Mouse (Mus musculus) CD4-positive, CD25-positive, alpha-beta regulatory T cell, adult 2 months (primary cell): ENCODE data around the gene Sfmbt1.

Experiments
- DNase-seq: peaks from one replicate; pipeline ENCODE4 v3.0.0-alpha.2; 2012; ENCODE audit warnings: low read depth, low spot score

Gene Sfmbt1

GRCm38 (mm10) chr14:30825476-30826131, 111.0 kb downstream of the Sfmbt1 start, which contains the start of gene Tmem110:
Gene Tmem110, plus strand, starts transcription at chr14:30825590.
- peak; percentile 90 for DNase-seq

GRCm38 (mm10) chr14:30826174-30827140, 111.8 kb downstream of the Sfmbt1 start:
- peak; percentile 25 for DNase-seq

DNA sequence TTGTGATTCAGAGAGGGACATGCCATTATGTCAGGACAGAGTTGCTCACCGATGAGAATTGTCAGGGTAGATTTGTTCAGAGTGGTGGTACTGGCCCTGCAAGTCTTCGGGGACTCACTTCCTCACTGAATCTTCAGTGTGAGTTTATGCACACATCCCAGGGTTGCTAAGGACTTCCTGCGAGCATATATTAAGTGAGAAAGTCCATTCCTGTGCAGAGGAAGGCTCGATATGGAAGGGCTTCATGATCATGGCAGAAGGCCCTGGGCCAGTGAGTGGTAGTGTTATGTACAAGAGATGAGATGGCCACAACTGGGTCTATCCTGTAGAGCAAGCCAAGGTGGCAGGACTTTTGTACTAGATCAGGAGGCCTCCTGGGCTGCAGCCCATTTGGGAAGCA, 112.8 kb downstream of the Sfmbt1 start:
- no peak for DNase-seq

- no peak for DNase-seq
These were observed 113.4 kb downstream of the Sfmbt1 start for GRCm38 (mm10) chr14:30828077-30828476.

- no peak for DNase-seq
These were observed 114.2 kb downstream of the Sfmbt1 start for GRCm38 (mm10) chr14:30828635-30829460.

DNA sequence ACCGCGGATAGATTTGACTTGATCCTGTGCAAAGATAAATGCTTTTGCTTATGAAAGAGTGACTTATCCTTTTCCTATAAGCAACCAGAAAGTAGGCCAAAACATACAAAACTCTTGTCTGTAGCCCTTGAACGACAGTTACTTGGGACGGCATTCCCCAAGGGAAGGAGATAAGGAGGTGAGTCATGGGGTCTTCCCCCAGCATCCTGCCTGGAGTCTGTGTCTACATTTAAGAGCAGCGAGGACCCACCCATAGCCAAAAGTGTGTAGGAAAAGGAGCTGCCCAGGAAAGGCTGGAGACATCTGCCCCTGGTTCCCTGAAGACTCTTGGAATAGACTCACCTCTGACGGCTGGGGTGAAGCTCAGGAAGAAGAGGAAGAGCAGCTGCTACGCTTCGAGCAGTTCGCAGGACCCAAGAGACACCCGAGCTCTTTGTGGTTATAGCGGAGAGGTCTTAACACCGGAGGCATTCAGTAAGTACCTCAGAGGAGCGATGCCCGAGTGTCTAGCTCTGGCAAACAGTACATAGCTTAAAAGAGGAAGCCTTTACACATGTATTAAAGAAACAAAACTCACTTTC, 122.9 kb downstream of the Sfmbt1 start:
- no peak for DNase-seq

DNA sequence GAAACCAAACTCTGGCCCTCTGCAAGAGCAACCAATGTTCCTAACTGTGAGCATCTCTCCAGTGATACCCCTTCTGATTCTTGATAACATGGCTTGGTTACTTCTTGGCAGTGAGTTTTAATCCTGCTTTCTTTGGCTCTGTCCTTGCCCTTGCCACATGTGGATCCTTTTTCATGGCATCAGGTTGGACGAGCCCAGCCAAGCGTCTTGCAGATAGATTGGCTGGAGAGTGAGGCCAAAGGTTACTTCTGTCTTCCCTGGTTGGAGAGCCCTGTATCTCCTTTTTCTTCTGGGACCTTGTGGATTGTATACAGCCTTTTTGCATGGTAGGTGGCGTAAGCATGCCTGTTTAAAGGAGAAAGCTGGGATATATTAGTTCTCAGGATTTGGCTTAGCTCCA, 129.1 kb downstream of the Sfmbt1 start:
- DNase-seq = no peak

DNA sequence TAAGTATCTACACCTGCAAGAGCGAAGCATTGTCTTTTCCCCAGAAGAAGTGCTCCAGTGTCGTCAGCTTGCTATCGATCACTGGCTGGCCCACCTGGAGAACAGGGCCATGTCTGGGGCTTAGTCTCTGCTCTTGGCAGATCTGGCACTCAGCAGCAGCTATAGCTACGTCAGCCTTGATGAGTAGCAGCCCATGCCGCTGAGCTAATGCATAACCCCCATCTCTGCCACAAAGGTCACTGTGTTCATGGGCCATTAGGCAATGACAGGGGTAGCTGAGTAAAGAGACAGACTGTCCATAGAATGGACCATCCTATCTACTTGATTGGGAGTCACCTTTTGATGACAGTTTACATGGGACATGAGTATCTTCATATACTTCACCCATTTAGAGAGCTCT, 135.9 kb downstream of the Sfmbt1 start:
- no peak for DNase-seq

GRCm38 (mm10) chr14:30852325-30852724, 137.7 kb downstream of the Sfmbt1 start:
- no peak for DNase-seq

GRCm38 (mm10) chr14:30855316-30855715, 140.7 kb downstream of the Sfmbt1 start:
- no peak for DNase-seq

DNA sequence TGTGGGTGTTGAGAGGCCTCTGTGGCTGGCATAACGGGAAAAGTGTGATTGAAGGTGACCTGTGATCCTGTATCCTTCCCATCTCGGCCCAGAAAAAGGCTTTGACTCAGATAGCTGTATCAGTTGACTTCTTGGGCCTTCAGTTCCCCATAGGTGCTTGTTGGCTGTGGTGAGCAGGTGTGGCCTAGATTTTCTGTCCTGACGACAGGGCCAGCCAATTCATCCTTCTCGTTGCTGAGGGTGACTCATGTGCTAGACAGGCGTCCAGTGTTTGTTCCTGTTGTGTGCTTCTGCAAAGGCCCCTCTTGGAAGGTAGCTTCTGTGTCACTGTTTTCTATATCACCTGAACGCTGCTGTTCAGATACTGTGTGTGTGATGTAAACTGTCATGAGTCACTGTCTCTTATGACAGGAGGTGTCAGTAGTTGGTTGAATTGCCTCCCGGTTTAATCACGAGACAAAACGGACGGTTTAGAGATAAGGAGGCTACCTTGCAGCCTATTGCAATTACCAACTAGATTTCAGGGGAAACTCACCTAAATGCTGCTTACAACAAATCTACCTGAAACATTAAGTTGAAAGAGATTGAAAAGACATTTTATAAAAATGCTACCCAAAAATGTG, 142.3 kb downstream of the Sfmbt1 start:
- DNase-seq = no peak

DNA sequence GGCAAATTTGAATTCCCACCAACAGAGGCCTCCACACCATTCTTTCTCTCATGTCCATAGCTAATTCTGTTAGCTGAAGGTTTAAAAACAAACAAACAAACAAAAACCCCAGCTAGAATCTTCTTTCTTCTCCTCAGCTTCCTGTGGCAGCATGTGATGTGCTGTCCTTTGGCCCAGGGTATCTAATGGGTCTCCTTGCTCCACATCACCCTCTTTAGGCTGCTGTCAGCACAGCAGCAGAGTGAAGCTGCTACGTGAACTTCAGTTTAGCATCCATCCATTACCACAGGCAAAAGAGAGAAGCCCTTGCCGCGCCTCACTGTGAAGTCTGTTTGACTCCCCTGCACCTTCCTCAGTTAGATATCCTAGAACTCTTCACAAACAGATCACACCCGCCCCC, 143.3 kb downstream of the Sfmbt1 start:
- DNase-seq = peak; percentile 37

DNA sequence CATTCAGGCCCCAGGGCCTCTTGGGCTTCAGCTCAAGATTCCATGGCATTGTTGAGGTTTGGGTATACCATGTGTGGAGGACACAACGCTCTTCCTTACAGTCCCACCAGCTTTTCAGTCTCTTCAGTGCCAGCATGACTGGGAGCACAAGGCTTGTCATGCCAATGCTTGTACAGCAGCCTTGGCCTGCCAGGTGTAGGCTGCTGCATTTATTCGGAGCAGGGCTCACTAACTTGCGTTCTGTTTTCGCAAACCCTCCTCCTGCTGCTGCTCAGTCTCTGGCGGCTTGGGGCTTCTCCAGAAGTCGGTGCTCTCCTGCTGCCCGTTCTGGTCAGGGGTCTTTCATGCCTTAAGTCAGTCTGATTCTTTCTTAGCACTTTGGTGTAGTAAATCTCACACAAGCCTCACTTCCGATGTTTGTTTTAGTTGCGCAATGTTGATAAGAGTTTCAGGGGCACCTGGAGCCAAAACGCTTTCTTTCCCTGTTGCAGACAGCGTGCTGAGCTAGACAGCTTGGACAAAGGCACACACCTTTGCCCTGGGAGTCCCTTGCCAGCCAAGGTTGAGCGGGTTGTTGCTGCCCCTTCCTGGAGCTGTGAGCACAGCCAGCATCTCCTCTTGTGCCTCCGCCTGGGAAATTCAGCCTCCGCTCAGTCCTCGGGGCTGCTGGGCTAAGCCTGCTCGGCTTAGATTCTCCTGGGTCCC, 146.9 kb downstream of the Sfmbt1 start:
- no peak for DNase-seq

GRCm38 (mm10) chr14:30862368-30862767, 147.7 kb downstream of the Sfmbt1 start:
- no peak for DNase-seq

- DNase-seq = no peak
These were observed 150.7 kb downstream of the Sfmbt1 start for GRCm38 (mm10) chr14:30865311-30865710.

- DNase-seq = peak; percentile 70
These were observed 152.4 kb downstream of the Sfmbt1 start for GRCm38 (mm10) chr14:30867042-30867441.

GRCm38 (mm10) chr14:30868826-30869225, 154.2 kb downstream of the Sfmbt1 start:
- DNase-seq = no peak

- no peak for DNase-seq
These were observed 154.7 kb downstream of the Sfmbt1 start for GRCm38 (mm10) chr14:30869391-30869801.

- DNase-seq = no peak
These were observed 155.8 kb downstream of the Sfmbt1 start for GRCm38 (mm10) chr14:30870206-30871147.
